Mouse (Mus musculus) hindbrain, embryonic 16.5 days (tissue): ENCODE results near the gene Rab5b. TPM values are rescaled to one million over a fixed set of nuclear protein-coding genes. Genes with fewer than 3 reads are reported as not detected.

Experiments
- ATAC-seq: fragments of 200-750 bp; cut with Nextera tagmentation; 2 replicates; pipeline ENCODE4 v1.8.0; 2017; ENCODE audit warnings: moderate TSS enrichment, moderate library complexity
- H3K27ac ChIP-seq: fragments of 300-500 bp; sonication (generic); 2 replicates; pipeline ENCODE4 v1.5.1; 2014; ENCODE audit warnings: low read depth, mild to moderate bottlenecking, control low read depth, low read length, moderate library complexity
- H3K27me3 ChIP-seq: fragments of 300-500 bp; sonication (generic); replicated peaks from 2 replicates; pipeline ENCODE4 v1.6.1; 2014; ENCODE audit warnings: low read length; ENCODE audit not compliant: control insufficient read depth, insufficient read depth
- H3K36me3 ChIP-seq: fragments of 300-500 bp; sonication (generic); 2 replicates; pipeline ENCODE4 v1.6.1; 2014; ENCODE audit warnings: mild to moderate bottlenecking, low read length, moderate library complexity, mixed read lengths; ENCODE audit not compliant: control insufficient read depth, insufficient read depth
- H3K4me1 ChIP-seq: fragments of 300-500 bp; sonication (generic); 2 replicates; pipeline ENCODE4 v1.6.1; 2014; ENCODE audit warnings: low read depth, low read length; ENCODE audit not compliant: control insufficient read depth, insufficient read depth
- H3K4me2 ChIP-seq: fragments of 300-500 bp; sonication (generic); 2 replicates; pipeline ENCODE4 v1.6.1; 2014; ENCODE audit warnings: mild to moderate bottlenecking, low read length, control low read depth, moderate library complexity
- H3K4me3 ChIP-seq: fragments of 300-500 bp; sonication (generic); 2 replicates; pipeline ENCODE4 v1.5.1; 2014; ENCODE audit warnings: mild to moderate bottlenecking, low read length, control low read depth, moderate library complexity
- H3K9ac ChIP-seq: fragments of 300-500 bp; sonication (generic); 2 replicates; pipeline ENCODE4 v1.6.1; 2014; ENCODE audit warnings: low read depth, mild to moderate bottlenecking, control low read depth, low read length, moderate library complexity
- H3K9me3 ChIP-seq: fragments of 300-500 bp; sonication (generic); 2 replicates; pipeline ENCODE4 v1.6.1; 2014; ENCODE audit warnings: mild to moderate bottlenecking, low read length, moderate library complexity; ENCODE audit not compliant: control insufficient read depth
- WGBS: fragments of 180-500 bp; shearing (Covaris S2); extraction: QIAGEN DNeasy Blood & Tissue Kit; methylation state at CpG from one replicate; pipeline ENCODE4 v1.1.7; 2014; 5-methylcytosine and 5-hydroxymethylcytosine counted together
- polyA plus RNA-seq: library from polyadenylated mRNA; unstranded; fragments of >200 nt; fragmentation: Nextera tagmentation; extraction: Ambion mirVana; gene quantifications from 2 replicates; pipeline ENCODE4 v1.2.1, GENCODE M21; 2015

Gene Rab5b
- polyA plus RNA-seq, 1 experiment from 2014 or later, result 118 TPM

GRCm38 (mm10) chr10:128656731-128657130 lies 39.3 kb downstream of the Rab5b start:
- no peaks in the 10 kb centered on the region for H3K9me3 ChIP-seq
- 97% methylated on average over 1 of the region's 1 CpGs for WGBS
- H3K9ac ChIP-seq, result no peak overlapping the region
- no peak overlapping the region for H3K4me3 ChIP-seq
- no peak overlapping the region for H3K27ac ChIP-seq
- H3K4me2 ChIP-seq, result no peak overlapping the region
- no peak for ATAC-seq
- no peaks in the 10 kb centered on the region for H3K36me3 ChIP-seq
- H3K27me3 ChIP-seq, result no peaks in the 10 kb centered on the region
- no peaks in the 10 kb centered on the region for H3K4me1 ChIP-seq

GRCm38 (mm10) chr10:128655254-128655653 lies 40.8 kb downstream of the Rab5b start:
- no peaks in the 10 kb centered on the region for H3K4me1 ChIP-seq
- H3K9me3 ChIP-seq, result no peaks in the 10 kb centered on the region
- no peaks in the 10 kb centered on the region for H3K36me3 ChIP-seq
- no peaks in the 10 kb centered on the region for H3K27me3 ChIP-seq
- no peak for ATAC-seq
- H3K27ac ChIP-seq, result no peak overlapping the region
- WGBS, result 88% methylated on average over 3 of the region's 3 CpGs
- no peak overlapping the region for H3K9ac ChIP-seq
- H3K4me2 ChIP-seq, result no peak overlapping the region
- H3K4me3 ChIP-seq, result no peak overlapping the region

GRCm38 (mm10) chr10:128653866-128654265 lies 42.2 kb downstream of the Rab5b start:
- no peaks in the 10 kb centered on the region for H3K36me3 ChIP-seq
- no peaks in the 10 kb centered on the region for H3K9me3 ChIP-seq
- H3K9ac ChIP-seq, result no peak overlapping the region
- no peak overlapping the region for H3K4me2 ChIP-seq
- H3K27me3 ChIP-seq, result no peaks in the 10 kb centered on the region
- no peak overlapping the region for H3K27ac ChIP-seq
- no peak overlapping the region for H3K4me3 ChIP-seq
- no peaks in the 10 kb centered on the region for H3K4me1 ChIP-seq
- WGBS, result 82% methylated on average over 4 of the region's 4 CpGs
- ATAC-seq, result no peak

- Histone ChIP-seq H3K9ac (peak overlapping the region; percentile 86), H3K9me3 (no peaks in the 10 kb centered on the region), H3K27ac (peak overlapping the region; percentile 91), H3K4me3 (peak overlapping the region; percentile 66), H3K4me1 (peaks cover 22% of the 10 kb centered on the region), H3K4me2 (peak overlapping the region; percentile 75), H3K36me3 (peaks cover 4% of the 10 kb centered on the region), H3K27me3 (no peaks in the 10 kb centered on the region)
- ATAC-seq, result peak; percentile 69
- 6% methylated on average over 12 of the region's 13 CpGs for WGBS
These were observed 49.6 kb downstream of the Rab5b start for GRCm38 (mm10) chr10:128646139-128647089.

- peak within 1 kb of the TSS; percentile 86 for H3K9ac ChIP-seq
These were observed 50.7 kb downstream of the Rab5b start, which contains the start of gene Ikzf4 for GRCm38 (mm10) chr10:128645111-128646011. Gene Ikzf4 (minus strand): TSS chr10:128645991.

GRCm38 (mm10) chr10:128642749-128643148 lies 53.3 kb downstream of the Rab5b start:
- H3K4me3 ChIP-seq, result no peak overlapping the region
- H3K27ac ChIP-seq, result no peak overlapping the region
- H3K27me3 ChIP-seq, result no peaks in the 10 kb centered on the region
- H3K4me1 ChIP-seq, result peaks cover 22% of the 10 kb centered on the region
- H3K9ac ChIP-seq, result no peak overlapping the region
- H3K4me2 ChIP-seq, result no peak overlapping the region
- 91% methylated on average over 6 of the region's 6 CpGs for WGBS
- no peak for ATAC-seq
- peaks cover 19% of the 10 kb centered on the region for H3K36me3 ChIP-seq
- no peaks in the 10 kb centered on the region for H3K9me3 ChIP-seq

More at GRCm38 (mm10) chr10:128645111-128646011, 50.7 kb downstream of the Rab5b start, which contains the start of gene Ikzf4:
- Histone ChIP-seq H3K27ac (peak within 1 kb of the TSS; percentile 91), H3K4me2 (peak within 1 kb of the TSS; percentile 75), H3K4me3 (peak within 1 kb of the TSS; percentile 66), H3K36me3 (peaks cover 8% of the 10 kb centered on the region), H3K9me3 (no peaks in the 10 kb centered on the region), H3K27me3 (no peaks in the 10 kb centered on the region), H3K4me1 (peaks cover 22% of the 10 kb centered on the region)
- 2% methylated on average over 35 of the region's 36 CpGs for WGBS
- peak; percentile 83 for ATAC-seq

- H3K27ac ChIP-seq, result no peak overlapping the region
- WGBS, result 80% methylated on average over 7 of the region's 7 CpGs
- no peaks in the 10 kb centered on the region for H3K9me3 ChIP-seq
- no peak overlapping the region for H3K4me3 ChIP-seq
- H3K4me2 ChIP-seq, result no peak overlapping the region
- peaks cover 19% of the 10 kb centered on the region for H3K36me3 ChIP-seq
- no peaks in the 10 kb centered on the region for H3K27me3 ChIP-seq
- H3K4me1 ChIP-seq, result peaks cover 21% of the 10 kb centered on the region
- ATAC-seq, result no peak
- no peak overlapping the region for H3K9ac ChIP-seq
These were observed 54.2 kb downstream of the Rab5b start for GRCm38 (mm10) chr10:128641871-128642270.

- Histone ChIP-seq H3K4me1 (peaks cover 15% of the 10 kb centered on the region), H3K27ac (no peak overlapping the region), H3K4me2 (no peak overlapping the region), H3K9me3 (no peaks in the 10 kb centered on the region), H3K4me3 (no peak overlapping the region), H3K36me3 (peaks cover 26% of the 10 kb centered on the region), H3K27me3 (no peaks in the 10 kb centered on the region), H3K9ac (no peak overlapping the region)
- no peak for ATAC-seq
- 90% methylated on average over 15 of the region's 15 CpGs for WGBS
These were observed 55.2 kb downstream of the Rab5b start for GRCm38 (mm10) chr10:128640891-128641290.

- Histone ChIP-seq H3K27ac (no peak overlapping the region), H3K4me2 (no peak overlapping the region), H3K4me3 (no peak overlapping the region), H3K9me3 (no peaks in the 10 kb centered on the region), H3K36me3 (peaks cover 32% of the 10 kb centered on the region), H3K27me3 (no peaks in the 10 kb centered on the region), H3K9ac (no peak overlapping the region), H3K4me1 (peaks cover 15% of the 10 kb centered on the region)
- no peak for ATAC-seq
- WGBS, result 89% methylated on average over 14 of the region's 14 CpGs
These were observed 56.1 kb downstream of the Rab5b start for GRCm38 (mm10) chr10:128639999-128640398.
